Mouse (Mus musculus): Measurements from ENCODE around the gene Gm5157. TPM values are rescaled to one million over a fixed set of nuclear protein-coding genes. Genes with fewer than 3 reads are reported as not detected.

Gm5157 gene
- not detected for polyA plus RNA-seq (2014; fragmentation: Illumina TruSeq; extraction: RNeasy Lipid Tissue Mini Kit (QIAGEN cat#74804); ENCODE audit: low read depth, low replicate concordance)

GRCm38 (mm10) chr7:21190323-21190722, at the start of gene Gm5157:
Gene Gm5157, minus strand, starts transcription at chr7:21190423.

GRCm38 (mm10) chr7:21161885-21162284, 28.3 kb downstream of the Gm5157 start, which contains the start of gene Vmn1r123:
Gene Vmn1r123, plus strand, starts transcription at chr7:21162185.

Other genes with a start within 250 kb of the Gm5157 start
- not detected for gene Vmn1r119, start 178.0 kb downstream of the Gm5157 start, polyA plus RNA-seq (2014; fragmentation: Illumina TruSeq; extraction: RNeasy Lipid Tissue Mini Kit (QIAGEN cat#74804); ENCODE audit: low read depth, low replicate concordance)
- not detected for gene Vmn1r120, start 136.6 kb downstream of the Gm5157 start, polyA plus RNA-seq (2014; fragmentation: Illumina TruSeq; extraction: RNeasy Lipid Tissue Mini Kit (QIAGEN cat#74804); ENCODE audit: low read depth, low replicate concordance)
- not detected for gene Vmn1r121, start 91.9 kb downstream of the Gm5157 start, polyA plus RNA-seq (2014; fragmentation: Illumina TruSeq; extraction: RNeasy Lipid Tissue Mini Kit (QIAGEN cat#74804); ENCODE audit: low read depth, low replicate concordance)
- gene Vmn1r122, start 56.3 kb downstream of the Gm5157 start, polyA plus RNA-seq (2014; fragmentation: Illumina TruSeq; extraction: RNeasy Lipid Tissue Mini Kit (QIAGEN cat#74804); ENCODE audit: low read depth, low replicate concordance): not detected
- not detected for gene Vmn1r123, start 28.2 kb downstream of the Gm5157 start, polyA plus RNA-seq (2014; fragmentation: Illumina TruSeq; extraction: RNeasy Lipid Tissue Mini Kit (QIAGEN cat#74804); ENCODE audit: low read depth, low replicate concordance)
- not detected for gene Vmn1r124, start 70.2 kb upstream of the Gm5157 start, polyA plus RNA-seq (2014; fragmentation: Illumina TruSeq; extraction: RNeasy Lipid Tissue Mini Kit (QIAGEN cat#74804); ENCODE audit: low read depth, low replicate concordance)
- not detected for gene Vmn1r125, start 81.8 kb upstream of the Gm5157 start, polyA plus RNA-seq (2014; fragmentation: Illumina TruSeq; extraction: RNeasy Lipid Tissue Mini Kit (QIAGEN cat#74804); ENCODE audit: low read depth, low replicate concordance)
- gene Vmn1r126, start 111.0 kb upstream of the Gm5157 start, polyA plus RNA-seq (2014; fragmentation: Illumina TruSeq; extraction: RNeasy Lipid Tissue Mini Kit (QIAGEN cat#74804); ENCODE audit: low read depth, low replicate concordance): not detected
- gene Vmn1r127, start 129.4 kb upstream of the Gm5157 start, polyA plus RNA-seq (2014; fragmentation: Illumina TruSeq; extraction: RNeasy Lipid Tissue Mini Kit (QIAGEN cat#74804); ENCODE audit: low read depth, low replicate concordance): not detected
- gene Vmn1r128, start 158.9 kb upstream of the Gm5157 start, polyA plus RNA-seq (2014; fragmentation: Illumina TruSeq; extraction: RNeasy Lipid Tissue Mini Kit (QIAGEN cat#74804); ENCODE audit: low read depth, low replicate concordance): not detected
- not detected for gene Vmn1r129, start 170.9 kb upstream of the Gm5157 start, polyA plus RNA-seq (2014; fragmentation: Illumina TruSeq; extraction: RNeasy Lipid Tissue Mini Kit (QIAGEN cat#74804); ENCODE audit: low read depth, low replicate concordance)
- not detected for gene Gm6882, start 242.3 kb upstream of the Gm5157 start, polyA plus RNA-seq (2014; fragmentation: Illumina TruSeq; extraction: RNeasy Lipid Tissue Mini Kit (QIAGEN cat#74804); ENCODE audit: low read depth, low replicate concordance)

Measured in liver, adult 10 weeks (tissue).